8 mouse cellular contexts compared by ENCODE assay signal in genomic region chr8:4322470-4322869, GRCm38 (mm10). TPM values are rescaled to one million over a fixed set of nuclear protein-coding genes. Genes with fewer than 3 reads are reported as not detected.
DNase-seq lines count a peak whose midpoint lies in the region; ATAC-seq and TF ChIP-seq lines count a peak whose summit lies in the region.

No protein-coding gene starts in this region.

- no peak overlapping the region for H3K9ac ChIP-seq in heart, adult 2 months (ENCODE audit: low read depth, low read length)
- H3K9ac ChIP-seq in liver, embryonic 12.5 days, result no peak overlapping the region

- no peak overlapping the region for H3K27ac ChIP-seq in heart, adult 2 months
- H3K27ac ChIP-seq in liver, embryonic 12.5 days, result peak overlapping the region; percentile 17; the same call in 1 of the 2 replicates

- H3K4me2 ChIP-seq in liver, embryonic 12.5 days, result peak overlapping the region; percentile 80

- no peak for ATAC-seq in liver, embryonic 12.5 days
- peak; percentile 65 for ATAC-seq in neutrophil, adult 5-6 weeks (ENCODE audit: extremely low read depth, insufficient number of reproducible peaks, low FRiP score, poor library complexity, severe bottlenecking)

- intact Hi-C loops in heart, adult 2 months (cut with DNase I), result loop anchor here (2.0 to 10.0 kb wide), 4 partner anchors 72 to 170 kb away; partner anchors contain the start of genes Cers4 and Evi5l

- no peak for TF ChIP-seq POLR2A in heart, adult 2 months (IDR thresholded peaks at IDR 0.05; ENCODE audit: insufficient read depth, low read depth, low read length)

- peaks cover 20% of the 10 kb centered on the region for H3K4me1 ChIP-seq in heart, adult 2 months (ENCODE audit: control insufficient read depth, insufficient read depth, low read length)
- peaks cover 77% of the 10 kb centered on the region for H3K4me1 ChIP-seq in liver, embryonic 12.5 days

- no peak overlapping the region for H3K4me3 ChIP-seq in heart, adult 2 months
- peak overlapping the region; percentile 95; the same call in 1 of the 2 replicates for H3K4me3 ChIP-seq in liver, embryonic 12.5 days

- H3K27me3 ChIP-seq in heart, adult 2 months (ENCODE audit: control insufficient read depth, insufficient read depth, low read length), result no peaks in the 10 kb centered on the region
- H3K27me3 ChIP-seq in liver, embryonic 12.5 days (replicated peaks), result no peaks in the 10 kb centered on the region

- no peaks in the 10 kb centered on the region for H3K9me3 ChIP-seq in liver, embryonic 12.5 days (replicated peaks)

- peak; percentile 87 to 89 for DNase-seq in B cell, adult 2 months
- peak; percentile 66 to 95 for DNase-seq in adrenal gland, adult (ENCODE audit: inconsistent age in 2 of 2, low spot score in 1 of 2)
- peak; percentile 84 for DNase-seq in embryo, embryonic 11 days
- peak; percentile 73 to 81 for DNase-seq in heart, adult 2 months
- peak; percentile 92 for DNase-seq in kidney, postnatal 10 days
- peak; percentile 87 for DNase-seq in thymus, postnatal 0 days (ENCODE audit: low spot score)

- no peak; the same call in 1 of the 2 replicates for TF ChIP-seq CTCF in heart, adult 2 months (IDR thresholded peaks at IDR 0.05)

- WGBS in heart, adult 2 months, result 30% methylated on average over 2 of the region's 2 CpGs
- 28% methylated on average over 2 of the region's 2 CpGs for WGBS in liver, embryonic 12.5 days (ENCODE audit: insufficient replicate concordance)

- H3K79me2 ChIP-seq in heart, adult 2 months (replicated peaks; ENCODE audit: control insufficient read depth, insufficient read depth, low read length), result peaks cover 24% of the 10 kb centered on the region

- TF ChIP-seq EP300 in heart, adult 2 months (IDR thresholded peaks at IDR 0.05; ENCODE audit: insufficient read depth, low read depth, low read length), result 0 out of 2 replicates have a peak, but pooled peaks have one; percentile 51

- peaks cover 48% of the 10 kb centered on the region for H3K36me3 ChIP-seq in heart, adult 2 months (ENCODE audit: control insufficient read depth, insufficient read depth, low read length)
- peaks cover 57% of the 10 kb centered on the region for H3K36me3 ChIP-seq in liver, embryonic 12.5 days

RNA-seq across cellular contexts. Expression of gene Ccl25, which starts 2.5 kb away (rescaled TPM):
- 1 to 10 TPM; 2.9 to 5.1 TPM for total RNA-seq in heart, adult 2 months (2021)
- 2.5 and 3.5 TPM in 2 replicates for polyA plus RNA-seq in heart, adult 2 months (2012; rRNA removed)
- 9.6 and 10.9 TPM in 2 replicates for polyA plus RNA-seq in liver, embryonic 12.5 days (2016; fragmentation: Nextera tagmentation; extraction: Ambion mirVana)
- 11.5 TPM in 2 replicates for total RNA-seq in neutrophil, adult 5-6 weeks (2017)
- polyA plus RNA-seq in thymus, postnatal 0 days (2015; fragmentation: Nextera tagmentation; extraction: Ambion mirVana), result 811 and 840 TPM in 2 replicates

RNA-seq across cellular contexts. Expression of gene Elavl1, which starts 2.7 kb away (rescaled TPM):
- 10 to 100 TPM; 60.0 to 61.1 TPM for total RNA-seq in heart, adult 2 months (2021)
- 25.9 and 32.5 TPM in 2 replicates for polyA plus RNA-seq in heart, adult 2 months (2012; rRNA removed)
- polyA plus RNA-seq in liver, embryonic 12.5 days (2016; fragmentation: Nextera tagmentation; extraction: Ambion mirVana), result 211 and 215 TPM in 2 replicates
- 52.4 and 65.9 TPM in 2 replicates for total RNA-seq in neutrophil, adult 5-6 weeks (2017)
- 209 and 236 TPM in 2 replicates for polyA plus RNA-seq in thymus, postnatal 0 days (2015; fragmentation: Nextera tagmentation; extraction: Ambion mirVana)

RNA-seq across cellular contexts. Expression of gene Timm44, which starts 46.8 kb away (rescaled TPM):
- total RNA-seq in heart, adult 2 months (2021), result 100 to 1,000 TPM in 1 of 2 experiments, 10 to 100 TPM in 1; 92.4 to 105 TPM
- polyA plus RNA-seq in heart, adult 2 months (2012; rRNA removed), result 92.8 and 117 TPM in 2 replicates
- polyA plus RNA-seq in liver, embryonic 12.5 days (2016; fragmentation: Nextera tagmentation; extraction: Ambion mirVana), result 53.0 and 54.4 TPM in 2 replicates
- total RNA-seq in neutrophil, adult 5-6 weeks (2017), result 78.5 and 86.7 TPM in 2 replicates
- 49.3 and 50.6 TPM in 2 replicates for polyA plus RNA-seq in thymus, postnatal 0 days (2015; fragmentation: Nextera tagmentation; extraction: Ambion mirVana)

Comparison
In these comparisons a context has a peak if more than half of its experiments do, and no peak if none do; other contexts are left out.
1. RNA of gene Ccl25, which starts 2.5 kb away (polyA plus RNA-seq): 811 to 840 TPM in thymus, postnatal 0 days; 9.6 to 10.9 TPM in liver, embryonic 12.5 days and 2.5 to 3.5 TPM in heart, adult 2 months; every median in the first group is over 10 times any median in the second.
2. Peak in every context shown above with its lines, with median percentiles within 50 percentile points of each other: DNase-seq.